Mouse (Mus musculus) regulatory T cell (primary cell): ENCODE results near the gene Gcdh.
"Not testable (repeated sequence)": the region's sequence is repeated elsewhere in the genome, so short reads cannot be mapped to it uniquely, and the experiment has no call there.

Source experiments
- in situ Hi-C: fragments of 300-600 bp; cut with MboI, MseI; formaldehyde crosslinking; loops from one replicate; pipeline ENCODE4 v1.15.1; 2025; ENCODE audit warnings: high pct_unique_total_duplicates

Gcdh gene

GRCm38 (mm10) chr8:84910551-84910950, 16.8 kb upstream of the Gcdh start:
- in situ Hi-C loops, result no loop called here

- in situ Hi-C loops, result no loop called here
Observed at GRCm38 (mm10) chr8:84909949-84910348, 16.2 kb upstream of the Gcdh start.

GRCm38 (mm10) chr8:84909162-84909767, 15.5 kb upstream of the Gcdh start:
- in situ Hi-C loops, result no loop called here

GRCm38 (mm10) chr8:84908421-84909161, 14.9 kb upstream of the Gcdh start, which contains the start of gene Dnase2a:
Dnase2a (plus strand) TSS chr8:84908560.
- in situ Hi-C loops, result no loop called here

- in situ Hi-C loops, result not testable (repeated sequence)
Observed at GRCm38 (mm10) chr8:84907979-84908378, 14.3 kb upstream of the Gcdh start.

- in situ Hi-C loops, result no loop called here
Observed at GRCm38 (mm10) chr8:84907493-84907892, 13.8 kb upstream of the Gcdh start.

- in situ Hi-C loops, result no loop called here
Observed at GRCm38 (mm10) chr8:84907037-84907436, 13.3 kb upstream of the Gcdh start.

- in situ Hi-C loops, result loop anchor here (5.0 kb wide), 1 partner anchor 57 kb away; the partner anchor contains the start of gene Calr
Observed at GRCm38 (mm10) chr8:84904351-84904750, 10.6 kb upstream of the Gcdh start.

- in situ Hi-C loops, result loop anchor here (5.0 kb wide), 1 partner anchor 56 kb away; the partner anchor contains the start of gene Calr
Observed at GRCm38 (mm10) chr8:84902920-84903661, 9.4 kb upstream of the Gcdh start.

GRCm38 (mm10) chr8:84902367-84902919, 8.7 kb upstream of the Gcdh start:
- in situ Hi-C loops, result loop anchor here (5.0 kb wide), 1 partner anchor 55 kb away; the partner anchor contains the start of gene Calr

GRCm38 (mm10) chr8:84901752-84902151, 8.0 kb upstream of the Gcdh start, which contains the start of gene Klf1:
Klf1 (plus strand) TSS chr8:84901928.
- in situ Hi-C loops, result loop anchor here (5.0 kb wide), 1 partner anchor 54 kb away; the partner anchor contains the start of gene Calr

- in situ Hi-C loops, result loop anchor here (5.0 kb wide), 1 partner anchor 54 kb away; the partner anchor contains the start of gene Calr
Observed at GRCm38 (mm10) chr8:84901071-84901470, 7.3 kb upstream of the Gcdh start.

GRCm38 (mm10) chr8:84895963-84896362, 2.2 kb upstream of the Gcdh start:
- in situ Hi-C loops, result no loop called here

GRCm38 (mm10) chr8:84892993-84893708, 570 bp downstream of the Gcdh start:
- in situ Hi-C loops, result no loop called here

GRCm38 (mm10) chr8:84889141-84889540, 4.6 kb downstream of the Gcdh start:
- in situ Hi-C loops, result no loop called here

- in situ Hi-C loops, result no loop called here
Observed at GRCm38 (mm10) chr8:84888280-84888679, 5.4 kb downstream of the Gcdh start.

- in situ Hi-C loops, result no loop called here
Observed at GRCm38 (mm10) chr8:84884728-84885127, 9.0 kb downstream of the Gcdh start.

- in situ Hi-C loops, result no loop called here
Observed at GRCm38 (mm10) chr8:84878915-84879314, 14.8 kb downstream of the Gcdh start.

- in situ Hi-C loops, result no loop called here
Observed at GRCm38 (mm10) chr8:84877297-84878035, 16.3 kb downstream of the Gcdh start.

- in situ Hi-C loops, result no loop called here
Observed at GRCm38 (mm10) chr8:84874339-84874738, 19.4 kb downstream of the Gcdh start.
